Mouse (Mus musculus) spleen, postnatal 36 days (tissue): ENCODE measurements around the gene Fyn.

Experiments
- DNase-seq, 2 experiments: peaks; one replicate each; pipeline ENCODE4 v3.0.0; 2022; ENCODE audit warnings: low spot score in 2 of 2, mixed read lengths in 1 of 2

The Fyn gene

DNA sequence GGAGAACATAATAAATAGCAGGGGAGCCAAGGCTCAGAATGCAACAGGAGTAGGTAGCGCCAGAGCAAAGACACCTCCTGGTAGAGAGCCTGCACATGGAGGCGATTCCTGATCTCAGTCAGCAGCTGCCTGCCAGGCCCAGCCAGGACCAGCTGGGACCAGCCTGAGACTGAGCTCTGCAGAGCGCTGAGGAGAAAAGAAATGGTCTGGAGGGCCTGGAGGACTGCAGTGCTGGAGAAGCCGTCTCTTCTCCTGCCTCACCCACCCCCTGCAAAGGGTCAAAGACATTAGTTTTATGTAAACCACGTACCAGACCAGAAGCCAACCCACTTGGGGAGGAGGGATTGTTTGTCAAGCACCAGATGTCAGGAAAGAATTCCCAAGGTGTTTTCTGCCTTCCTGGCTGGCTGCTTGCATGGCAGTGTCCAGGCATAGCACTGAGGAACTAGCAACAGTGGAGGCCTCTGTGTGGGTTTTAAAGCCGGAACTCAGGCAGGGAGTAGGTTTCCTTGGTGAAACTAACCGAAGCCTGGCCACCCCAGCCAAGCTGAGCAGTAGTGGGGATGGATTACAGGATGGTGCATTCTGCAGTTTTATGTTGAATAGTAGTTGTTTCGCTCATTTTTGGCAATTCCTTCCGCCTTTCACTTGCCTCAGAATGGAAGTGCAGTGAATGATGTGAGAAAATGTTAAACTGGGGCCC is 165.8 kb downstream of the Fyn start:
- no peak for DNase-seq

DNA sequence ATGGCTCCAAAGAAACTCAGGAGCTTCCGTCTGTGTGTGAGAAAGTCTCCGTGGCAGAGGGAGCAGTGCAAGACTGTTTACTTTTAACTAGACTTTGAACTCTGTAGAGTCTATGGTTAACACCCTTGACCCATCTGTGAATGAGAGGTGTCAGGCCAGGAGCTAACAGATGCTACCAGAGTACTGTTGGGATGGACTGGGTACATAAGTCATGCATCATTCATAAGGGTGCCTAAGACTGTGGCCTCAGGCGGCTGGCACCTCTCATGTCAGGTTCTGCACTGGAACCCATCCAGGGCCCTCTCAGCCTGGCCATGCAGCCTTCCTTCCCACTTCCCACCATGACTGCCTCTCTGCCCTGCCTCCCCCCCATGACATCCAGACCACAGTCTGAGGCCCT is 166.7 kb downstream of the Fyn start:
- DNase-seq, result no peak

DNA sequence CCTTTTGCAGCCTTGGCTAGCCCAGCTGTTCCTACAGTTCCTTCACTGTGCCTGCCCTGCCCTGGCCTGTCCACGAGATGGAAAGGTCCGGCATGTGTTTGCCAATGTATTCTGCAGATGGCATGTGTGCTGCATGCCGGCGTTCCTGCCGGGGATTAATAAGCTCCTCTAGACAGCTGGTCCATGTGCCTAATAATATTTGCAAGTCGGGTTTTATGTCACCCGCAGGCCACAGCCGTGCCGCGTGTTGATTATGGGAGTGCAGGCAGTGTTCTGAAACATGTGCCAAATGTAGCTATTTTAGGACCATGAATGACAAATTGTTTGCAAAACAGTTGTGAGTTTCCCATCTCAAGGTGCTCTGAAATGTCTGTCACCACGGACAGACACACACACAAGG is 167.6 kb downstream of the Fyn start:
- no peak for DNase-seq

- no peak for DNase-seq
Observed at GRCm38 (mm10) chr10:39540012-39540647, 171.5 kb downstream of the Fyn start.

- no peak for DNase-seq
Observed at GRCm38 (mm10) chr10:39540995-39541394, 172.3 kb downstream of the Fyn start.

- DNase-seq, result no peak
Observed at GRCm38 (mm10) chr10:39541451-39541874, 172.8 kb downstream of the Fyn start.

DNA sequence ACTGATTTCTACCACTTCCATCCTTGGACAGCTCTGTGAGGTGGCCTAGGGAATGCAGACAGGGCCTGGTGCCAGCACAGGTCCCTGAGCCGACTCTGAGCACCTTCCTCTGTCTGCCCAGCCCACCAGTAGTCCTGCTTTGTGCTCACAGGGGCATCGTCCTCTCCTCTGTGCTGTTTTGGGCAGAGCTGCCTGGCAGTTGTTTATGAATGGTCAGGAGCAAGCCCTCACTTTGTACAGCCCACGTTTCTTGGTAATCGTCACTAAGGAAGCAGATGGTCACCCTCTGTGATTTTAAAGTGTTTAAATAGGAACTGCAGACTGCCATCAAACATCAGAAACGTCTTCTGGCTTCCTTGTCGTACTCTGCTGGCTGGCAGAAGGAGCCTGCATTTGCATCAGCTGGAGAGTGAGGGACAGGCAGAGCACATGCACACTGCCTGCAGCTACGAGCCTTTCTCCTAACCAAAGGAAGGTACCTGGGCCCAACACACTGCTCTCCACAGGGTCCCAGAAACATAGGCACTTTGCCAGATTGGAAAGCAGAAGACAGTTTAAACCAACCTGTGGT is 173.4 kb downstream of the Fyn start:
- no peak for DNase-seq

DNA sequence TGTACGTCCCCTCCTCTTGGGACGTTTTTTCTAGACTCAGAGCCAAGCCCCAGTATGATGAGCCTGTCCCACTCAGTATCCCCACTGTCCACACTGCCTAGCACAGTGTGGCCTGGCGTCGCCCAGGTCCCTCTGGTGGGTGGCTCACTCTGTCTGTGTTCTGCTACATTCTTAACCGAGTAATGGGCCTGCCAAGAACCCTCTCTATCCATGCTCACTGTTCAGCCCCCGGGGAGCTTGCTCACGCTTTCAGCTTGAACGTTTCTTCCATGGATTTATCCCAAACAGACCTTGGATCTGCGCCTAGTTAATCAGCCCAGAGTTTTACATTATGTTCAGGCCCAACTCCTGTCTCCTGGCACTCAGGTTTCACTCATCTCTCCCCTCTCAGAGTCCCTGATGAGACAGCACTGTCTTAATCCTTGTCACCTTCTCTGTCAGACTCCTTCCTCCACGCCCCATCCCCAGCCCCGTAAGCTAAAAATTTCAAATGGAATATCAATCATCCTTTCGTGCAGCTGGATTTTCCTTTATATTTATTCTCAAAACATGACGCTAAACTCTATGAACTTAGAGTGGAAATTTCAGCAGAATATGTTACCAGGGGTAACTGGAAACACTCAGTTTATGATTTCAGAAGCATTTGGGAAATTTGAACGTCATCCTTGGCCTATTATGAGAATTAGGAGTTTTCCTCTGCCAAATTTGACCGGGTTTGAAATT is 174.0 kb downstream of the Fyn start:
- no peak for DNase-seq

- DNase-seq, result no peak
Observed at GRCm38 (mm10) chr10:39543258-39543770, 174.7 kb downstream of the Fyn start.

DNA sequence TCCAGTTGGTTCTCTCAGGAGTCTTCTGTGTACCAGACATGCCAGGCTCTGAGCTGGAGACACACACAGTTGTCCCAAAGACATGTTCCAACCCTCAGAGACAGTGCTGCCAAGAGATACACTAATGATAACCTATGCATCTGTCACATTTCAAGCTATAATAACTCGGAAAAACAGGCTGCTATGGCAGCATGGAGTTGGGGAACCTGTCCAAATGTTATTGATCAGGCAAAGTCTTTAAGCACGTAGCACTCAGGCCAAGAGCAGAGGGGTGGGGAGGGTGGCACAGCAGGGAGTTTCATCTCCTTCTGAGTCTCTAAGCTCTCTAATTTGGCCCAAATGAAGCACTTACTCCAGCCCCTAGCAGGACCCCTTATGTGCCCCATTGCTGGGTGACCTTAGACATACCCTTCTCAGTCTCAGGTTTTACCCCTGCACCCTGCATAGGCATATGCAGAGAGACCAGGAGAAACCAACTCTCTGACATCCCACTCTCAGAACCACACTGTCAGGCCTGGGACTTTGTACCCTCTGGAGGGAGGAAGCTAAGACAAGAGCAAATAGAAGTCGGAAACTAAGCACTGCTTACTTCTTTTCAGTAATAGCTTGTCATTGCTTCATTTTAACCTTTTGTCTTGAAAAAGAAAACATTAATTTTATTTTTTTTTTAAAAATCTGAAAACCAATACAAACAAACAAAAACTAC is 178.9 kb downstream of the Fyn start:
- no peak for DNase-seq

DNA sequence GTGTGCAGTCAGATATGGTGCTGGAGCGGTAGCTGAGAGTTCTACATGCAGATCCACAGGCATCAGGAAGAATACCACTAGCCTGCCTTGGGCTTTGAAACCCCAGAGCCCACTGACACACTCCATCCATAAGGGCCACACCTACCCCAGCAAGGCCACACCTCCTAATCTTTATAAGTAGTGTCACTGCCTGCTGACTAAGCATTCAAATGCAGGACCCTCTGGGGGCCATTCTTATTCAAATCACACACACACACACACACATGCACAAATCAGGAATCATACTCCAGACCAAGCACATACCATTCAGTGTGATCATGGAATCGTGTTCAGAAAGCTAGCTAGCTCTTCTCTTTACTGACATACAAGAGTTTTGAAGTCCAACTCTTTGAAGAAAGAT is 182.1 kb downstream of the Fyn start:
- DNase-seq, result no peak

- DNase-seq, result no peak
Observed at GRCm38 (mm10) chr10:39551637-39552185, 183.1 kb downstream of the Fyn start.

- no peak for DNase-seq
Observed at GRCm38 (mm10) chr10:39552351-39552814, 183.7 kb downstream of the Fyn start.

- DNase-seq, result no peak
Observed at GRCm38 (mm10) chr10:39552903-39553302, 184.2 kb downstream of the Fyn start.

DNA sequence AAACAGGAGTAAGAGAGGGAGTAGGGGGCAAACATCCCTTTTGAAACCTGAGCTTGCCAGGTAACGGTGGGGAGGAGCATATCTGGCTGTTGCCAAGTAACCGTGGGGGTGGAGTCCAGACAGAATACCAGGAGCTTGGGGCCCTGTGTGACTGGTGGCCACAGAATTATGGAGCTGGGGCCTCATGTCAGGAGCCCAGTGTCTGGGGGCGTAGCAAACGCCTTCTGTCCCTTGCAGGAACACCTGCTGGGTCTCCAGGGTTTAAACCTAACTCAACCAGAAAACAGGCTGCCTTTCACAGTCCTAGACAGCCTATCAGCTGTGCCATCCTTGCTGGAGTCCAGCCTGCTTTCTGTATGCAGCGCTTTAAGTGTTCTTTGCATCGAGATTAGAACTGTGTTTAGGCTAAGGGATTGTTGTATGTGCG is 186.6 kb downstream of the Fyn start:
- no peak for DNase-seq

DNA sequence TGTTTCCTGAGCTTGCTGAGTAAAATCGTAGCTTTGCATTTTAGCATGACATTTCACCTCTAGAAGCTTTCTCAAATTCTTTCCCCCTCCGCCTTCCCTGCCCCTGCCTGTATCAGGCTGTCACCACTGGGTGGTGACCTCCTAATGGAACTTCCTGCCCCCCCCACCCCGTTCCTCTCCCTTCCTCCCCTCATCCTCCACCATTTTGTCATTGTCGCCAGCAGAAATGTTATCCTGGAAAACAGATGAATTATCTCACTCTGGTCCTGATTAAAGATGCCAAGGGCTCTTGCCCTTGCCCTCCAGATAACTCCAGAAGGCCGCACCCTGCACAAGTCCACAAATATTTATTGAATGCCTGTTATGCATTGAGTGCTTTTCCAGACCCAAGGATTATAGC is 187.1 kb downstream of the Fyn start:
- DNase-seq, result no peak

DNA sequence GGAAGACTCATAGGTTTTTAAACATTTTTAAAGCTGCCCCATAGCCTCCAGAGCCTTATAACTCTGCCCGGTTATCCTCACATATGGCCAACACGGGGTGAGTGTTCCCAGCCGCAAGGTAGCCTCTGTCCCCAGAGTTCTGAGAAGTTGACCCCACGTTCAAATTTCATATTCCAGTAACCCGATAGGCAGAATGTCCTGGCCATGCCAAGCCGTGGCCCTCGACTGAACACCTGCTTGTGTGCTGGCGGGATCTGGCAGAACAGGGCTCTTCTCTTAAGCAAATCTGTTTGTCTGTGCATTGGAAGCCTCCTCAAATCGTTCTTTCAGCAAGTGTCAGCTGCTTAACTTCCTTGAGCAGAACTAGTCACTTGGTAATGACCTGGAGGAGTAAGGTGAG is 188.7 kb downstream of the Fyn start:
- no peak for DNase-seq

DNA sequence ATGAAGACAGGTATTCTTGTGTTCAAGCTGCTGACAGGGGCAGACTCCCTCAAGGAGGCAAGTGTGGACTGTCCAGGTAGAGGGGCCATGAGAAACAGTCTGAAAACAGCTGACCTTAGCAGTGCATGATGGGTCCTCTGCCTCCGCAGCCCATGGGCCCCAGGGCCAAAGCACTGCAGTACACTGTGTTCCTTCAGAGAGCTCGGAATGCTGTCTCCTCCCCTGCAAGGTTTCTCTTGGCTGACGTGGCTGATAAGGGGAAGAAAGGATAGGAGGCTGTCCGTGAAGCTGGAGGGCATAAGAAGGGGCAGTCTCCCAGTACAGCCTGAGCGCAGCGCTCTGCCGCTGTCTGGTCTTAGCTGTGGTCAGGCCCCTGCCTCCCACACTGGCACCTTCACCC is 189.2 kb downstream of the Fyn start:
- DNase-seq, result no peak

- DNase-seq, result no peak
Observed at GRCm38 (mm10) chr10:39558492-39559005, 189.9 kb downstream of the Fyn start.

- DNase-seq, result no peak
Observed at GRCm38 (mm10) chr10:39559321-39559720, 190.7 kb downstream of the Fyn start.

DNA sequence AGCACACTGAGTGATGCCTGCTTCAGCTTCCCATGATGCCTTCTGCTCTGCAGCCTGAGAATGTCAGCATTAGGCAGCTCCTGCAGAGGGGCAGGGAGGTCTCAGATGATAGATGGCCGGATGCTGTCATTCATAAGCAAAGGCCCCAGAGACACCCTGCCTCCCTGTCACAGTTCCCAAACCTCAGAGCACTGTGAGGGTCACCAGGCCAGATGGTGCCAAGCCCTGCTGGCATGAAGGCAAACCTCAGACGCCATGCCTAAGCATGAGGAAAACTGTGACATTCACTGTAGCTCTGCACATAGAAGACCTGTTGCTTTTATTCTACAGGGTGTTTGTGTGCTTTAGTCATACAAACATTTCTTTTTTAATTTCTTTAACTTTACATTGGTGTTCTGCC is 193.7 kb downstream of the Fyn start:
- DNase-seq, result no peak
